Mouse (Mus musculus) lung, adult 18-20 months (tissue): ENCODE measurements around the gene Lao1.
"Not testable (repeated sequence)": the region's sequence is repeated elsewhere in the genome, so short reads cannot be mapped to it uniquely, and the experiment has no call there.

ENCODE experiments used
- DNase-seq, 2 experiments: peaks; one replicate each; pipeline ENCODE4 v3.0.0; 2022; ENCODE audit warnings: mixed read lengths in 2 of 2

The Lao1 gene

GRCm38 (mm10) chr4:118961141-118961628 is at the start of gene Lao1:
Lao1 (plus strand) TSS chr4:118961578.
- DNase-seq, result peak; percentile 25 to 47

DNA sequence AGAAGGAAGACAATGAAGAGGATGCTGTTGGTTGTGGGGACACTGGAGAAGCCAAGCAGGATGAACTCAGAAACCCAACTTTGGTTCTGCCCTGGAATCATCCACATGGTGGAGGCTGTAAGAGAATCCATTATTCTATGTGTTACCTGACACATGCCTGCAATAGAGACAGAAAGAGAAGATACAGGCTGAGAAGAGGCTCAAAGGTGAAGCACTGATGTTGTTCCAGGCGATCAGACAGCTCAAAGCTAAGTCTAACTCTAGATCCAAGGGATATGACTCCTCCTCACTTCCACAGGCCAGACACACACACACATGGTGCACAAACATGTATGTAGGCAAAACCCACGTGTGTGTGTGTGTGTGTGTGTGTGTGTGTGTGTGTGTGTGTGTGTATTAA is 44.0 kb upstream of the Lao1 start, which contains the start of gene Olfr1329:
TSS of gene Olfr1329 (minus strand) at position 101 of the 400 bp plus-strand sequence.
- DNase-seq, result not testable (repeated sequence)

GRCm38 (mm10) chr4:118931326-118931725 is 30.1 kb upstream of the Lao1 start:
- DNase-seq, result not testable (repeated sequence)

DNA sequence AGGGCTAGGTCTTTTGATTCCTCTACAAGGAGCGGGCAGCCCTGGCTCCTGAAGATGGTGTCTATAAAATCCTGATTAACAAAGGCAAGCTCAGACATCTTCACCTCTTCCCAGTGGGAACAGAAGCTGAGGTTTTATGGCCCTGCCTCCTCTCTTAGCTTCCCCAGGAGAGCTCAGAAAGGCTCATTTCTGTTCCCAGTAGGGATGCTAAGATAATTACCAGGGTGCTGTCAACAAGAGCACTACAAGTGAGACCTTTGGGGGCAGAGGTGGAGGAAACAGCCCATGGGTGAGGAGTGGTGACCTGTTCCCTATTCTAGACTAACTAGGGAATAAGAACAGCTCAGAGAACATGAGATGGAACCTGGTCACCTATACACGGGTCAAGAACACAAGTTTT is 22.9 kb upstream of the Lao1 start, which contains the start of gene Olfr1328:
TSS of gene Olfr1328 (minus strand) at position 101 of the 400 bp plus-strand sequence.
- DNase-seq, result no peak

- DNase-seq, result no peak
These were observed 2.6 kb upstream of the Lao1 start for GRCm38 (mm10) chr4:118958812-118959211.

GRCm38 (mm10) chr4:118967711-118968110 is 6.3 kb downstream of the Lao1 start:
- no peak for DNase-seq

DNA sequence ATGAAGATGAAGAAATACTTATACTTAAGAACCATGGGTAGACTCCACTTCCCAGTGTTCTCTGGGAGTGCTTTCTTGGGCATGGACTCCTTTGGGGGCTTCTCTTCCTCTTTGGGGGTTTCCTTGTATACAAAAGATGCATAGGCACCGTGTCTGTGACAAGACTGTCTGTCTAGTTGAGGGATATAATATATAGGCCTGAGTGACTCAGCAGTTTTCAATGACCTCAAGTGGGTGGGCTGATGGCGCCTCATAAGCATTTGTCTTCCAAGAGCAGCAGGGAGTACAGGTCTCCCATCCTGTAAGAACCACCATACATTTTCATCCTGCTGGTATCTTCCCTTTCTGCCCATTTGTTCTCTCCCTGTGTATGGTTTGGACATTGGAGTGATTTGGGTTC is 11.9 kb downstream of the Lao1 start:
- DNase-seq, result no peak

DNA sequence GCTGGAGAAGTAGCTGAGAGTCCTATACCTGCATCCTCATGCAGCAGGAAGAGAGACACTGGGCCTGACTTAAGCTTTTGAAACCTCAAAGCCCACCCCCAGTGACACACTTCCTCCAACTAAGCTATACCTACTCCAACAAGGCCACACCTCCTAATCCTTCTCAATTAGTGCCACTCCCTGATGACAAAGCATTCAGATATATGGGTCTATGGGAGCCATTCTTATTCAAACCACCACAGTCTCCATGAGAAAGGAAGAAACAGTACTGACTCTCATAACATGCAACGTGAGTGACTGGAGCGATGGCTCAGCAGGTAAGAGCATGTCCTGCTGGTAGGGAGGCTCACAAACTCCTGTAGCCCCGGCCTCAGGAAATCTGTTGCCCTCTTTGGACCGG is 23.9 kb downstream of the Lao1 start:
- DNase-seq, result no peak

- no peak for DNase-seq
These were observed 27.2 kb downstream of the Lao1 start for GRCm38 (mm10) chr4:118988535-118988934.

DNA sequence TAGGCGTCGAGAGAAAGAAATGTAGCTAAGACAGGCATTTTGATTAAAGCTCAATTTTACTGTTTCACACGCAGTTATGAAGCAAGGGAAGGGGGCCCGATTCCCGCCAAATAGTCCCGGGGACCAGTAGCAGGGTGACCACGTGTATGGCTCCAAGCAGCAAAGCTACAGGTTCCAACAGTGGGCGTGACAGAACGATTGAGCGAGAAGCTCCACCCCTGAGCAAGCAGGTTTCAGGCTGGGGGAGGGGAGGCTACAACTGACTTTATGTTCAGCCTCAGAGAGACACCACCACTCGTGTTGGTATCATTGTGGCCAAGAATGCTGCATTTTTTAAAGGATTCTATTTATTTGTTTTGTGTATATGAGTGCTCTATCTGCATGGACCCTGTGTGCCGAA is 28.0 kb downstream of the Lao1 start:
- DNase-seq, result no peak

- no peak for DNase-seq
These were observed 30.4 kb downstream of the Lao1 start for GRCm38 (mm10) chr4:118991797-118992196.

DNA sequence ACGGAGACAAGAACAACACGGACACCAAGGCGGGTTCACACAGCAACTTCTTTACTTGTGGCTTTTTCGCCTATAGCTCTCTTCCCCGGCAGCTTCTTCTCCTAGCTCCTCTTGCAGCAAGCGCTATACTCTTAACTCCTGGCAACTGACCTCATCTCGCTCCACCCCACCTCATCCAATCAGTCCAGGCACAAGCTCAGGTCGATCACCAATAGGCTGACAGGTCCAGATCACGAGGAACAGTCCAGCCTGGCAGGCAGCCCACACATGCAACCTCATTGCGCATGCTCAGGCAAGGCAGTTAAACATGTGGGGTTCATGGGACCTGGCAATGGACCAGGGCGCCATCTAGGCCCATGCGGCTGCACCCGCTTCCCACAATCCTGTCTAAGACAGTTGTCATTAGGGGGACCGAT is 35.8 kb downstream of the Lao1 start:
- DNase-seq, result no peak

- peak; percentile 14 to 49 for DNase-seq
These were observed 38.5 kb downstream of the Lao1 start for GRCm38 (mm10) chr4:118999691-119000486.

DNA sequence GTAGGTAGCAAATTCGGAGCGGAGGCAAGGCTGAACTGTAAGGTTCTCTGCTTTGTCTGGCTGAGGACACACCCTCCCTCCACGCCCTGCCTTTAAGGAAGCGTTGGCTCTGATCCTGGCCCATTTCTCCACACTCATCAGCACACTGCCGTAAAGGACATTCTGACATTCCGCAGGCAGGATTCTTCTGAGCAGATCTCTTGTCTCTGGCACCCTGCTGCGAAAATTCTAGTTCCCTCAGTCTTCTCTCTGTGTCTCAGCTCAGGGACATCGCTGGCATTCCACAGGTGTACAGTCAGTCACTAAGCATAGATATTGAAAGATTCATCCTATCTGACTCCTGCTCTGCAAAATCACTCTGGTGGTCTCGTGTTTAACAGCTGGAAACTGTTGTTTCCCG is 40.3 kb downstream of the Lao1 start:
- DNase-seq, result no peak

DNA sequence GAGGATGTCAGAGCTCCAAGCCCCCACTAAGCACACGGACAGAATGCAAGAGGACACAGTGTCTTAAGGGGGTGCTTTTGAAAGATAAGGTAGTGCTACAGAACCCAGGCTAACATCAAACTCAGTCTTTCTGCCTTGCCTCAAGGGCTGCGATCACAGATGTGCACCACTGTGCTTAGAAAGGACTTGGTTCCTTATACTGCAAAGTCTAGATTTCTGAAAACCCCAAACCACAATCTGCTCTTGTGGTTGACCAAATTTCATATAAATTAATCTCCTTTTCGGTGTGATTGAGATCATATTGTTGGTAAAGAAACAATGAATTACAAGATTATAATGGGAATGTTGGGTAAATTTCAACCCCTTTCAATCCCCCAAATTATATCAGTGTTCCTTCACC is 41.1 kb downstream of the Lao1 start:
- DNase-seq, result no peak

GRCm38 (mm10) chr4:119004178-119004577 is 42.8 kb downstream of the Lao1 start:
- DNase-seq, result no peak

DNA sequence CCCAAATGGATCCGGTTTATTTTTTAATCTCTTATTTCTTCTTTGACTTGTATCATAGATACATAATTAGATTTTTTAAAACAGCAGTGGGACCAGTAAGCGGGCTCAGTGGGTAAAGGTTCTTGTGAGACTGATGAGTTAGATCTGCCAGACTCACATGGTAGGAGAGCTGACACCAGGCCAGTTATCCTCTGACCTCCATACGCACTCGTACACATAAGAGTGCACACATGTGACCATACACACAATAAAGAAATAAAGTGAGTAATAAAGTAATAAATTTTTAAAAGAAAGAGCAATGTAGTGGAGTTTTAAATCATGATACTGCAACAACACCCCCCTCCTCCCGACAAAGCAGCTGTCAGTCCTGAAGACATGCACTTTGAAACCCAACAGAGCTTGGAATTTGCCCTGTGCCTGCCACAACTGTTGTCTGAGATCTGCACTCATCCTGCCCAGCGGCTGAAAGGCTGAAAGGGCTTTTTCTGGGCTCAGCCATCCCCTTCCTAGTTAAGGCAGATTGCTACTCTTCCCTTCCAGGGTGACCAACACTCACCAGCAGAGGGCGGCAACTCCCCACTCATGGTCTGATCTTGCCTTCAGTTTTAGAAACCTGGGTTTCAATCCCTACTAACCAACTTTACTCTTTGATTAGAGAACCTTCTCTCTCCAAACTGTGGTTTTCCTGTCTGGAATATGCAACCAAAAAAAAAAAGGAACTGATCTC is 43.4 kb downstream of the Lao1 start:
- DNase-seq, result peak; percentile 72 to 78

DNA sequence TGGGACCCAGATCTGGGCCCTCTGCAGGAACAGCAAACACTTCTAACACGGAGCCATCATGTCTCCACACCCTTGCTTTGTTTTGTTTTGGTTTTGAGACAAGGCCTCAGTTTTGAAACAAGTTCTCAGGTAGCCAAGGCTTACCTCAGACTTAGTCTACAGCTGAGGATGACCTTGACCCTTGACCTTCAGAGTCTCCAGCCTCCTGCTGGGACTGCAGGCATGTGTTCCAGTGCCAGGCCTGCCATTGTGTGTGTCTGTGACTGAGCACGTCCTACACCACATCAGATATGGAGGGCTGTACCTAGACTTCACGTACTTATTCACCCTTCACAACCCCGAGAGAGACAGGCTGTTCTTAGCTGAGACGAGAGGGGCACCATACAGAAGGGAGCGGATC is 46.2 kb downstream of the Lao1 start:
- no peak for DNase-seq

- no peak for DNase-seq
These were observed 47.1 kb downstream of the Lao1 start for GRCm38 (mm10) chr4:119008476-119008875.

GRCm38 (mm10) chr4:119009814-119010213 is 48.4 kb downstream of the Lao1 start:
- DNase-seq, result no peak

GRCm38 (mm10) chr4:119011050-119011680 is 49.8 kb downstream of the Lao1 start:
- no peak for DNase-seq

- no peak for DNase-seq
These were observed 51.7 kb downstream of the Lao1 start for GRCm38 (mm10) chr4:119013031-119013430.

DNA sequence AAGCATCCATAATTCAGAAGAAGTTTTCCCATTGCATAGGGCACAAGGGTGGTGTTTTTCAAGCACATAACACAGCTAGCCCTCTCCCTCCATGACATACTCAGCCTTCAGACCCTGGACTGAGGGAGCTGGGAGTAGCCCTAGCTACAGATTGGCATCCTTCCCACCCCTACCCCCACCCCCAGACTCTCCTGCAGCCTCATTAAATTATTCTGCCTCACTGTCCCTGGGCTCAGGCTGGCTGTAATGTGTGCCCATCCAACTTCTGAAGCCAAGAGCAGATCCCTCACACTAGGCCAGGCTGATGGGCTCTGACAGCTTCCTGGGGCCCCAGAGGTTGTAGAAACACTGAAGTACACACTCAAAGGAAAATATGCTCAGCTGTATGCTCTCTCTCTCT is 53.6 kb downstream of the Lao1 start:
- DNase-seq, result no peak
